Mouse (Mus musculus) cortical plate, adult 2 months (tissue): ENCODE results near the gene Slf2.

Experiments used
- CTCF ChIP-seq: fragments of 200-500 bp; IDR thresholded peaks from 2 replicates; pipeline ENCODE4 v1.5.1; 2011; ENCODE audit warnings: mild to moderate bottlenecking, control low read depth, low read length; ENCODE audit not compliant: insufficient read depth; ENCODE audit errors: extremely low read depth
- POLR2A ChIP-seq: fragments of 200-500 bp; IDR thresholded peaks from 2 replicates; pipeline ENCODE4 v1.6.1; 2011; ENCODE audit warnings: mild to moderate bottlenecking, low read length, control low read depth; ENCODE audit not compliant: insufficient read depth; ENCODE audit errors: extremely low read depth

- TF ChIP-seq CTCF, result no peak
- no peak for TF ChIP-seq POLR2A
Measured at GRCm38 (mm10) chr19:44908836-44909460, 22.0 kb upstream of the Slf2 start.
